ENCODE assay signal across 12 mouse cellular contexts in the genomic region with DNA sequence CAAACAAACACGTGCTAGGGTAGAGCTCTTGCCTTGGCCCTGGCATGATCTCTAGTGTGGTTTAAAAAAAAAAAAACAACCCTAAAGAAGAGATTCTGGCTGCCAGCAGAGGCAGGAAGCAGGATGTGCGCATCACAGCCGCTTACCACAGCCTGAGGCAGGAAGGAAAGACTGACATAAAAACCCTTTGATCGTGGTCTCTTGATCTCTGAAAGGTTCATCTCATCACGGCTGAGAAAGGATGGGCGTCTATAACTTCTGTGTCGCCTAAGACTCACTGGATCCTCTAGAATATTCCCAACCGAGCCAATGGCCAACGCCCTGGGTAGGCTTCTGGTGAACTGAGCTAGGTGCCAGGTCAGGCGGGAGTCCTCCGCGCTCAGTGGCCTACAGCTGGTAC. TPM values are rescaled to one million over a fixed set of nuclear protein-coding genes. Genes with fewer than 3 reads are reported as not detected.
DNase-seq lines count a peak whose midpoint lies in the region; ATAC-seq and TF ChIP-seq lines count a peak whose summit lies in the region.
"Had no signal": no experiment of that assay in that cellular context is flagged by ENCODE, and none has a peak within 500 bp of the region (broad histone marks: within the 10 kb centered on the region; RNA-seq: fewer than 3 reads in every experiment).

No protein-coding gene starts in this region.

- H3K4me3 ChIP-seq in liver, adult 2 months (ENCODE audit: insufficient read depth, low read depth, low read length): no peak overlapping the region
- H3K4me3 ChIP-seq in liver, embryonic 11.5 days (ENCODE audit: low read depth, low read length): no peak overlapping the region
- no peak overlapping the region for H3K4me3 ChIP-seq in forebrain, embryonic 13.5 days
- no peak overlapping the region for H3K4me3 ChIP-seq in hindbrain, postnatal 0 days (ENCODE audit: low read length)
- H3K4me3 ChIP-seq: liver, embryonic 15.5 days; neural tube, embryonic 15.5 days had no signal

- no peak overlapping the region for H3K4me2 ChIP-seq in liver, embryonic 11.5 days
- no peak overlapping the region for H3K4me2 ChIP-seq in forebrain, embryonic 13.5 days
- H3K4me2 ChIP-seq in hindbrain, postnatal 0 days (ENCODE audit: low read depth, low read length): no peak overlapping the region
- H3K4me2 ChIP-seq: liver, embryonic 15.5 days; neural tube, embryonic 15.5 days had no signal

- no peak for TF ChIP-seq CTCF in liver, adult 2 months (IDR thresholded peaks at IDR 0.05; ENCODE audit: low read depth, low read length)
- TF ChIP-seq CTCF in hindbrain, postnatal 0 days (IDR thresholded peaks at IDR 0.05; ENCODE audit: low read depth): no peak

- H3K79me2 ChIP-seq in liver, adult 2 months (ENCODE audit: control insufficient read depth, insufficient read depth, low read length): no peaks in the 10 kb centered on the region

- H3K27me3 ChIP-seq in liver, adult 2 months (ENCODE audit: control insufficient read depth, insufficient read depth, low read length): no peaks in the 10 kb centered on the region
- no peaks in the 10 kb centered on the region for H3K27me3 ChIP-seq in liver, embryonic 11.5 days (replicated peaks; ENCODE audit: control insufficient read depth, insufficient read depth, low read length)
- H3K27me3 ChIP-seq in forebrain, embryonic 13.5 days: no peaks in the 10 kb centered on the region
- no peaks in the 10 kb centered on the region for H3K27me3 ChIP-seq in hindbrain, postnatal 0 days (ENCODE audit: insufficient read depth, low read length)
- H3K27me3 ChIP-seq: liver, embryonic 15.5 days; neural tube, embryonic 15.5 days; Patski had no signal

- H3K27ac ChIP-seq in liver, adult 2 months (replicated peaks; ENCODE audit: insufficient read depth, low read depth, low read length): no peak overlapping the region
- no peak overlapping the region for H3K27ac ChIP-seq in liver, embryonic 11.5 days (ENCODE audit: low read depth, low read length)
- H3K27ac ChIP-seq in forebrain, embryonic 13.5 days: no peak overlapping the region
- H3K27ac ChIP-seq in hindbrain, postnatal 0 days: no peak overlapping the region
- H3K27ac ChIP-seq: liver, embryonic 15.5 days; neural tube, embryonic 15.5 days; stomach, postnatal 0 days had no signal

- no peaks in the 10 kb centered on the region; the same call in none of the 2 replicates for H3K4me1 ChIP-seq in liver, adult 2 months (ENCODE audit: control insufficient read depth, insufficient read depth, low read length)
- H3K4me1 ChIP-seq in liver, embryonic 11.5 days (replicated peaks; ENCODE audit: control insufficient read depth, insufficient read depth, low read length): no peaks in the 10 kb centered on the region
- peaks cover 9% of the 10 kb centered on the region; the same call in 1 of the 2 replicates for H3K4me1 ChIP-seq in forebrain, embryonic 13.5 days
- H3K4me1 ChIP-seq in hindbrain, postnatal 0 days (ENCODE audit: insufficient read depth, low read length): no peaks in the 10 kb centered on the region
- H3K4me1 ChIP-seq: liver, embryonic 15.5 days had no signal

- no peaks in the 10 kb centered on the region for H3K36me3 ChIP-seq in liver, adult 2 months (ENCODE audit: control insufficient read depth, insufficient read depth, low read length)
- no peaks in the 10 kb centered on the region for H3K36me3 ChIP-seq in liver, embryonic 11.5 days (ENCODE audit: control insufficient read depth, insufficient read depth, low read length)
- H3K36me3 ChIP-seq in forebrain, embryonic 13.5 days (ENCODE audit: poor library complexity, severe bottlenecking): no peaks in the 10 kb centered on the region
- H3K36me3 ChIP-seq in hindbrain, postnatal 0 days (ENCODE audit: insufficient read depth, low read length): no peaks in the 10 kb centered on the region
- H3K36me3 ChIP-seq: liver, embryonic 15.5 days; neural tube, embryonic 15.5 days had no signal

- H3K9ac ChIP-seq in liver, adult 2 months (ENCODE audit: low read depth, low read length): no peak overlapping the region
- H3K9ac ChIP-seq in liver, embryonic 11.5 days (ENCODE audit: low read depth, low read length): no peak overlapping the region
- H3K9ac ChIP-seq in forebrain, embryonic 13.5 days: no peak overlapping the region
- H3K9ac ChIP-seq in hindbrain, postnatal 0 days (replicated peaks; ENCODE audit: low read length): no peak overlapping the region
- H3K9ac ChIP-seq: liver, embryonic 15.5 days; neural tube, embryonic 15.5 days had no signal

- TF ChIP-seq POLR2A in liver, adult 2 months (IDR thresholded peaks at IDR 0.05; ENCODE audit: extremely low read depth, insufficient read depth, low read length): no peak

- DNase-seq in liver, adult 2 months (ENCODE audit: extremely low read depth, low read depth, low spot score): peak; percentile 9
- DNase-seq in liver, embryonic 11.5 days (ENCODE audit: low spot score): no peak
- DNase-seq in thymus, postnatal 36 days: peak; percentile 76 to 87
- DNase-seq in adrenal gland, adult 18-20 months (ENCODE audit: low spot score in 2 of 2): no peak
- no peak for DNase-seq in hindbrain, postnatal 0 days (ENCODE audit: low spot score)

- no peaks in the 10 kb centered on the region for H3K9me3 ChIP-seq in liver, embryonic 11.5 days (ENCODE audit: control insufficient read depth, low read length)
- no peaks in the 10 kb centered on the region for H3K9me3 ChIP-seq in forebrain, embryonic 13.5 days (replicated peaks)
- no peaks in the 10 kb centered on the region for H3K9me3 ChIP-seq in hindbrain, postnatal 0 days (ENCODE audit: low read length)
- H3K9me3 ChIP-seq: liver, embryonic 15.5 days; neural tube, embryonic 15.5 days had no signal

- WGBS in liver, adult 2 months: 80% methylated on average over 12 of the region's 12 CpGs
- WGBS in liver, embryonic 11.5 days: 50% methylated on average over 12 of the region's 12 CpGs
- WGBS in forebrain, embryonic 13.5 days: 86% methylated on average over 12 of the region's 12 CpGs
- whole genome bisulfite sequencing in hindbrain, postnatal 0 days: 85% methylated on average over 12 of the region's 12 CpGs

- ATAC-seq in liver, embryonic 11.5 days (replicated peaks; ENCODE audit: low FRiP score): no peak
- ATAC-seq in inflammation-experienced regulatory T-cells, adult 6 months: peak; percentile 97
- peak; percentile 45 for ATAC-seq in monocyte, adult 5-6 weeks (replicated peaks; ENCODE audit: insufficient number of reproducible peaks, low FRiP score, low TSS enrichment, poor library complexity, severe bottlenecking)
- ATAC-seq in forebrain, embryonic 13.5 days: no peak
- ATAC-seq in hindbrain, postnatal 0 days: no peak
- ATAC-seq: Patski had no signal

RNA-seq across cellular contexts. Expression of a gene that starts 25.1 kb away (rescaled TPM):
- 0.20 and 0.28 TPM in 2 replicates for total RNA-seq in liver, adult 2 months (2014; rRNA removed)
- 0.65 and 0.77 TPM in 2 replicates for polyA plus RNA-seq in liver, adult 2 months (2012; rRNA removed)
- 14.6 and 16.5 TPM in 2 replicates for polyA plus RNA-seq in liver, embryonic 11.5 days (2014; fragmentation: Nextera tagmentation; extraction: Ambion mirVana)
- under 1 TPM in 1 of 3 experiments, not detected in 2; 0.83 TPM for polyA plus RNA-seq in inflammation-experienced regulatory T-cells, adult 6 months (2017; shearing (Covaris generic))
- total RNA-seq in monocyte, adult 5-6 weeks (2017): 7.4 to 24.4 TPM (median 10.2 TPM) in 3 replicates
- 1 to 10 TPM; 2.2 to 3.4 TPM for total RNA-seq in adrenal gland, adult 18-20 months (2021)
- 14.9 and 18.8 TPM in 2 replicates for polyA plus RNA-seq in forebrain, embryonic 13.5 days (2015; fragmentation: Nextera tagmentation; extraction: Ambion mirVana)
- 15.0 and 15.7 TPM in 2 replicates for total RNA-seq in hindbrain, postnatal 0 days (2014; rRNA removed)
- 22.7 and 24.2 TPM in 2 replicates for polyA plus RNA-seq in hindbrain, postnatal 0 days (2015; fragmentation: Nextera tagmentation; extraction: Ambion mirVana)
- polyA plus RNA-seq: Patski had no signal

Comparison
In these comparisons a context has a peak if more than half of its experiments do, and no peak if none do; other contexts are left out.
1. DNase-seq: peak in liver, adult 2 months (single experiment) and thymus, postnatal 36 days (2 of 2); none in liver, embryonic 11.5 days (single experiment), adrenal gland, adult 18-20 months (0 of 2) and hindbrain, postnatal 0 days (single experiment).
2. ATAC-seq: peak in inflammation-experienced regulatory T-cells, adult 6 months (single experiment) and monocyte, adult 5-6 weeks (single experiment); none in liver, embryonic 11.5 days (single experiment), forebrain, embryonic 13.5 days (single experiment) and hindbrain, postnatal 0 days (single experiment).